Mouse (Mus musculus): ENCODE measurements around the gene Slc16a10. TPM values are rescaled to one million over a fixed set of nuclear protein-coding genes. Genes with fewer than 3 reads are reported as not detected.

Slc16a10 gene
- polyA plus RNA-seq, 1 experiment from 2014 or later: 11.0 TPM

- 89% methylated on average over 2 of the region's 2 CpGs for WGBS
- Histone ChIP-seq H3K4me1 (ENCODE audit: control insufficient read depth, insufficient read depth, low read length) (no peaks in the 10 kb centered on the region), H3K4me3 (ENCODE audit: low read depth, low read length) (no peak overlapping the region), H3K4me2 (ENCODE audit: low read depth, severe bottlenecking) (no peak overlapping the region), H3K27ac (replicated peaks; ENCODE audit: low read depth, low read length) (no peak overlapping the region), H3K9ac (ENCODE audit: low read length) (no peak overlapping the region), H3K36me3 (ENCODE audit: control insufficient read depth, insufficient read depth, low read length) (no peaks in the 10 kb centered on the region), H3K27me3 (ENCODE audit: control insufficient read depth, insufficient read depth, low read length) (no peaks in the 10 kb centered on the region), H3K9me3 (ENCODE audit: control insufficient read depth, low read length) (no peaks in the 10 kb centered on the region)
- ATAC-seq (ENCODE audit: insufficient number of reproducible peaks, low FRiP score, low TSS enrichment, low read depth) (no peak), DNase-seq (ENCODE audit: low spot score) (no peak)
These were observed 62.8 kb downstream of the Slc16a10 start for GRCm38 (mm10) chr10:40079256-40079655.

GRCm38 (mm10) chr10:40077960-40078353 lies 64.1 kb downstream of the Slc16a10 start:
- H3K9ac ChIP-seq (ENCODE audit: low read length): no peak overlapping the region
- no peak for ATAC-seq (ENCODE audit: insufficient number of reproducible peaks, low FRiP score, low TSS enrichment, low read depth)
- no peak for DNase-seq (ENCODE audit: low spot score)
- 81% methylated on average over 6 of the region's 6 CpGs for WGBS
- no peak overlapping the region for H3K4me2 ChIP-seq (ENCODE audit: low read depth, severe bottlenecking)
- H3K27ac ChIP-seq (replicated peaks; ENCODE audit: low read depth, low read length): no peak overlapping the region
- no peaks in the 10 kb centered on the region for H3K27me3 ChIP-seq (ENCODE audit: control insufficient read depth, insufficient read depth, low read length)
- H3K36me3 ChIP-seq (ENCODE audit: control insufficient read depth, insufficient read depth, low read length): no peaks in the 10 kb centered on the region
- no peak overlapping the region for H3K4me3 ChIP-seq (ENCODE audit: low read depth, low read length)
- H3K4me1 ChIP-seq (ENCODE audit: control insufficient read depth, insufficient read depth, low read length): no peaks in the 10 kb centered on the region
- H3K9me3 ChIP-seq (ENCODE audit: control insufficient read depth, low read length): no peaks in the 10 kb centered on the region

GRCm38 (mm10) chr10:40077346-40077959 lies 64.6 kb downstream of the Slc16a10 start:
- DNase-seq (ENCODE audit: low spot score): no peak
- Histone ChIP-seq H3K36me3 (ENCODE audit: control insufficient read depth, insufficient read depth, low read length) (no peaks in the 10 kb centered on the region), H3K27ac (replicated peaks; ENCODE audit: low read depth, low read length) (no peak overlapping the region), H3K9me3 (ENCODE audit: control insufficient read depth, low read length) (no peaks in the 10 kb centered on the region), H3K27me3 (ENCODE audit: control insufficient read depth, insufficient read depth, low read length) (no peaks in the 10 kb centered on the region), H3K4me3 (ENCODE audit: low read depth, low read length) (no peak overlapping the region), H3K9ac (ENCODE audit: low read length) (no peak overlapping the region), H3K4me1 (ENCODE audit: control insufficient read depth, insufficient read depth, low read length) (no peaks in the 10 kb centered on the region), H3K4me2 (ENCODE audit: low read depth, severe bottlenecking) (no peak overlapping the region)
- ATAC-seq (ENCODE audit: insufficient number of reproducible peaks, low FRiP score, low TSS enrichment, low read depth): no peak
- 90% methylated on average over 4 of the region's 4 CpGs for WGBS

- no peaks in the 10 kb centered on the region for H3K27me3 ChIP-seq (ENCODE audit: control insufficient read depth, insufficient read depth, low read length)
- H3K9me3 ChIP-seq (ENCODE audit: control insufficient read depth, low read length): no peaks in the 10 kb centered on the region
- no peaks in the 10 kb centered on the region for H3K36me3 ChIP-seq (ENCODE audit: control insufficient read depth, insufficient read depth, low read length)
- no peaks in the 10 kb centered on the region for H3K4me1 ChIP-seq (ENCODE audit: control insufficient read depth, insufficient read depth, low read length)
- no peak overlapping the region for H3K4me2 ChIP-seq (ENCODE audit: low read depth, severe bottlenecking)
- H3K27ac ChIP-seq (replicated peaks; ENCODE audit: low read depth, low read length): no peak overlapping the region
- 90% methylated on average over 6 of the region's 6 CpGs for WGBS
- no peak for ATAC-seq (ENCODE audit: insufficient number of reproducible peaks, low FRiP score, low TSS enrichment, low read depth)
- H3K4me3 ChIP-seq (ENCODE audit: low read depth, low read length): no peak overlapping the region
- DNase-seq (ENCODE audit: low spot score): no peak
- no peak overlapping the region for H3K9ac ChIP-seq (ENCODE audit: low read length)
These were observed 68.5 kb downstream of the Slc16a10 start for GRCm38 (mm10) chr10:40073608-40074007.

- 72% methylated on average over 9 of the region's 9 CpGs for WGBS
- no peaks in the 10 kb centered on the region for H3K9me3 ChIP-seq (ENCODE audit: control insufficient read depth, low read length)
- H3K4me2 ChIP-seq (ENCODE audit: low read depth, severe bottlenecking): no peak overlapping the region
- 0 out of 2 replicates have a peak, but pooled peaks cover 3% of the 10 kb centered on the region for H3K4me1 ChIP-seq (ENCODE audit: control insufficient read depth, insufficient read depth, low read length)
- DNase-seq (ENCODE audit: low spot score): no peak
- no peaks in the 10 kb centered on the region for H3K27me3 ChIP-seq (ENCODE audit: control insufficient read depth, insufficient read depth, low read length)
- H3K9ac ChIP-seq (ENCODE audit: low read length): no peak overlapping the region
- H3K4me3 ChIP-seq (ENCODE audit: low read depth, low read length): no peak overlapping the region
- no peak overlapping the region for H3K27ac ChIP-seq (replicated peaks; ENCODE audit: low read depth, low read length)
- no peak for ATAC-seq (ENCODE audit: insufficient number of reproducible peaks, low FRiP score, low TSS enrichment, low read depth)
- H3K36me3 ChIP-seq (ENCODE audit: control insufficient read depth, insufficient read depth, low read length): no peaks in the 10 kb centered on the region
These were observed 71.4 kb downstream of the Slc16a10 start for GRCm38 (mm10) chr10:40070684-40071083.

- Histone ChIP-seq H3K4me1 (ENCODE audit: control insufficient read depth, insufficient read depth, low read length) (peaks cover 8% of the 10 kb centered on the region; the same call in 1 of the 2 replicates), H3K27me3 (ENCODE audit: control insufficient read depth, insufficient read depth, low read length) (no peaks in the 10 kb centered on the region), H3K9ac (ENCODE audit: low read length) (no peak overlapping the region), H3K9me3 (ENCODE audit: control insufficient read depth, low read length) (no peaks in the 10 kb centered on the region), H3K4me3 (ENCODE audit: low read depth, low read length) (no peak overlapping the region), H3K4me2 (ENCODE audit: low read depth, severe bottlenecking) (no peak overlapping the region), H3K36me3 (ENCODE audit: control insufficient read depth, insufficient read depth, low read length) (no peaks in the 10 kb centered on the region), H3K27ac (replicated peaks; ENCODE audit: low read depth, low read length) (no peak overlapping the region)
- ATAC-seq (ENCODE audit: insufficient number of reproducible peaks, low FRiP score, low TSS enrichment, low read depth): no peak
- no peak for DNase-seq (ENCODE audit: low spot score)
- 59% methylated on average over 4 of the region's 4 CpGs for WGBS
These were observed 72.8 kb downstream of the Slc16a10 start for GRCm38 (mm10) chr10:40069270-40069669.

GRCm38 (mm10) chr10:40068595-40068994 lies 73.5 kb downstream of the Slc16a10 start:
- Histone ChIP-seq H3K27ac (replicated peaks; ENCODE audit: low read depth, low read length) (no peak overlapping the region), H3K4me1 (ENCODE audit: control insufficient read depth, insufficient read depth, low read length) (peaks cover 8% of the 10 kb centered on the region; the same call in 1 of the 2 replicates), H3K9me3 (ENCODE audit: control insufficient read depth, low read length) (no peaks in the 10 kb centered on the region), H3K4me2 (ENCODE audit: low read depth, severe bottlenecking) (no peak overlapping the region), H3K36me3 (ENCODE audit: control insufficient read depth, insufficient read depth, low read length) (no peaks in the 10 kb centered on the region), H3K27me3 (ENCODE audit: control insufficient read depth, insufficient read depth, low read length) (no peaks in the 10 kb centered on the region), H3K9ac (ENCODE audit: low read length) (no peak overlapping the region), H3K4me3 (ENCODE audit: low read depth, low read length) (no peak overlapping the region)
- 78% methylated on average over 10 of the region's 10 CpGs for WGBS
- no peak for ATAC-seq (ENCODE audit: insufficient number of reproducible peaks, low FRiP score, low TSS enrichment, low read depth)
- DNase-seq (ENCODE audit: low spot score): no peak

GRCm38 (mm10) chr10:40067529-40067928 lies 74.5 kb downstream of the Slc16a10 start:
- 61% methylated on average over 1 of the region's 1 CpGs for WGBS
- no peak for ATAC-seq (ENCODE audit: insufficient number of reproducible peaks, low FRiP score, low TSS enrichment, low read depth)

GRCm38 (mm10) chr10:40067071-40067470 lies 75.0 kb downstream of the Slc16a10 start:
- no peak for ATAC-seq (ENCODE audit: insufficient number of reproducible peaks, low FRiP score, low TSS enrichment, low read depth)

More at GRCm38 (mm10) chr10:40067529-40067928, 74.5 kb downstream of the Slc16a10 start:
- no peak overlapping the region for H3K4me2 ChIP-seq (ENCODE audit: low read depth, severe bottlenecking)
- no peaks in the 10 kb centered on the region for H3K27me3 ChIP-seq (ENCODE audit: control insufficient read depth, insufficient read depth, low read length)
- no peaks in the 10 kb centered on the region for H3K36me3 ChIP-seq (ENCODE audit: control insufficient read depth, insufficient read depth, low read length)
- no peak for DNase-seq (ENCODE audit: low spot score)
- H3K9ac ChIP-seq (ENCODE audit: low read length): no peak overlapping the region
- peaks cover 8% of the 10 kb centered on the region; the same call in 1 of the 2 replicates for H3K4me1 ChIP-seq (ENCODE audit: control insufficient read depth, insufficient read depth, low read length)
- no peak overlapping the region for H3K4me3 ChIP-seq (ENCODE audit: low read depth, low read length)
- no peaks in the 10 kb centered on the region for H3K9me3 ChIP-seq (ENCODE audit: control insufficient read depth, low read length)
- no peak overlapping the region for H3K27ac ChIP-seq (replicated peaks; ENCODE audit: low read depth, low read length)

More at GRCm38 (mm10) chr10:40067071-40067470, 75.0 kb downstream of the Slc16a10 start:
- no peak for DNase-seq (ENCODE audit: low spot score)
- Histone ChIP-seq H3K9ac (ENCODE audit: low read length) (no peak overlapping the region), H3K9me3 (ENCODE audit: control insufficient read depth, low read length) (no peaks in the 10 kb centered on the region), H3K4me1 (ENCODE audit: control insufficient read depth, insufficient read depth, low read length) (peaks cover 8% of the 10 kb centered on the region; the same call in 1 of the 2 replicates), H3K27ac (replicated peaks; ENCODE audit: low read depth, low read length) (no peak overlapping the region), H3K4me2 (ENCODE audit: low read depth, severe bottlenecking) (no peak overlapping the region), H3K36me3 (ENCODE audit: control insufficient read depth, insufficient read depth, low read length) (no peaks in the 10 kb centered on the region), H3K27me3 (ENCODE audit: control insufficient read depth, insufficient read depth, low read length) (no peaks in the 10 kb centered on the region), H3K4me3 (ENCODE audit: low read depth, low read length) (no peak overlapping the region)
- no CpG with 5 or more reads among the region's 1 CpGs for WGBS

Measured in limb, embryonic 11.5 days (tissue).